Mouse (Mus musculus): ENCODE measurements around the gene Guca2a. TPM values are rescaled to one million over a fixed set of nuclear protein-coding genes. Genes with fewer than 3 reads are reported as not detected.

Guca2a gene
- total RNA-seq, 2 experiments from 2014 or later, result not detected

GRCm38 (mm10) chr4:119637946-119638345 is 442 bp downstream of the Guca2a start:
- no peak for DNase-seq (ENCODE audit: low spot score in 2 of 2)

- no peak for DNase-seq (ENCODE audit: low spot score in 2 of 2)
Observed at GRCm38 (mm10) chr4:119638656-119639055, 1.2 kb downstream of the Guca2a start.

- no peak for DNase-seq (ENCODE audit: low spot score in 2 of 2)
Observed at GRCm38 (mm10) chr4:119642666-119643065, 5.2 kb downstream of the Guca2a start.

- DNase-seq (ENCODE audit: low spot score in 2 of 2), result no peak
Observed at GRCm38 (mm10) chr4:119657011-119657410, 19.5 kb downstream of the Guca2a start.

GRCm38 (mm10) chr4:119658246-119658645 is 20.7 kb downstream of the Guca2a start:
- DNase-seq (ENCODE audit: low spot score in 2 of 2), result no peak

- no peak for DNase-seq (ENCODE audit: low spot score in 2 of 2)
Observed at GRCm38 (mm10) chr4:119658731-119659130, 21.2 kb downstream of the Guca2a start, which contains the start of gene Guca2b. TSS of gene Guca2b (minus strand) at chr4:119658954.

GRCm38 (mm10) chr4:119660007-119660406 is 22.5 kb downstream of the Guca2a start:
- DNase-seq (ENCODE audit: low spot score in 2 of 2), result no peak

- no peak for DNase-seq (ENCODE audit: low spot score in 2 of 2)
Observed at GRCm38 (mm10) chr4:119662151-119662550, 24.6 kb downstream of the Guca2a start.

GRCm38 (mm10) chr4:119662976-119663375 is 25.5 kb downstream of the Guca2a start:
- DNase-seq (ENCODE audit: low spot score in 2 of 2), result peak in 1 of 2 experiments; percentile 28

- no peak for DNase-seq (ENCODE audit: low spot score in 2 of 2)
Observed at GRCm38 (mm10) chr4:119663409-119664095, 26.0 kb downstream of the Guca2a start.

GRCm38 (mm10) chr4:119665166-119665565 is 27.7 kb downstream of the Guca2a start:
- DNase-seq (ENCODE audit: low spot score in 2 of 2), result no peak

GRCm38 (mm10) chr4:119666116-119666515 is 28.6 kb downstream of the Guca2a start:
- no peak for DNase-seq (ENCODE audit: low spot score in 2 of 2)

GRCm38 (mm10) chr4:119667454-119667853 is 29.9 kb downstream of the Guca2a start:
- peak; percentile 39 to 42 for DNase-seq (ENCODE audit: low spot score in 2 of 2)

- no peak for DNase-seq (ENCODE audit: low spot score in 2 of 2)
Observed at GRCm38 (mm10) chr4:119668185-119668584, 30.7 kb downstream of the Guca2a start.

GRCm38 (mm10) chr4:119668596-119668995 is 31.1 kb downstream of the Guca2a start:
- no peak for DNase-seq (ENCODE audit: low spot score in 2 of 2)

GRCm38 (mm10) chr4:119669356-119670209 is 32.1 kb downstream of the Guca2a start:
- no peak for DNase-seq (ENCODE audit: low spot score in 2 of 2)

GRCm38 (mm10) chr4:119670210-119670555 is 32.7 kb downstream of the Guca2a start:
- no peak for DNase-seq (ENCODE audit: low spot score in 2 of 2)

GRCm38 (mm10) chr4:119670736-119671135 is 33.2 kb downstream of the Guca2a start:
- no peak for DNase-seq (ENCODE audit: low spot score in 2 of 2)

GRCm38 (mm10) chr4:119671164-119671563 is 33.7 kb downstream of the Guca2a start:
- no peak for DNase-seq (ENCODE audit: low spot score in 2 of 2)

- no peak for DNase-seq (ENCODE audit: low spot score in 2 of 2)
Observed at GRCm38 (mm10) chr4:119672685-119673084, 35.2 kb downstream of the Guca2a start.

GRCm38 (mm10) chr4:119682596-119682995 is 45.1 kb downstream of the Guca2a start:
- no peak for DNase-seq (ENCODE audit: low spot score in 2 of 2)

GRCm38 (mm10) chr4:119685746-119686145 is 48.2 kb downstream of the Guca2a start:
- DNase-seq (ENCODE audit: low spot score in 2 of 2), result no peak

Data from adrenal gland, adult 18-20 months (tissue).